Mouse (Mus musculus) embryo, embryonic 9.5 days (tissue): ENCODE measurements at regions not wholly inside any gene's neighbourhood (a gene's known extent, or its start where the extent isn't known, plus 50 kb on each side); places are given as distances from the start of the nearest gene placed in this dataset.
A peak's percentile ranks its signal among the peaks of the same experiment; 100 is the strongest.

ENCODE experiments used
- DNase-seq: peaks from one replicate; pipeline ENCODE4 v3.0.0-alpha.2; 2017; ENCODE audit errors: extremely low spot score

DNA sequence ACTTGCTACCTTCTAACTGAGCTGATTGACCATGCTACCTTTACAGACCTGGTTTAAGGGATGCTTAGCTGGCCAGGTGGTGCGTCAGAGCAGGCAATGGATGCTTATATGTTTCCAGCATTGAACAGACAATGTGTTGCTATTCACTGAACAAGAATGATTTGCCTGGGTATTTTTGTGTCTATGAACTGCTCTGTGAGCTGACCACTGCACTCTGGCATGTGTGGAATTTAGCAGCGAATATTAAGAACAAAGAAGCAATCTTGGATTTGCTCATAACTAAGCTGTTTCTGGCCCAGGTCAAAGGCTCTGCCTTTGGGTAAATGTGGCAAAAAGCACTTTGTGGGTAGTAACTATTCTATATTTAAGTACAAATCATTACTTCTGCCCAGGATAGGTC is 58.3 kb upstream of the Ccdc39 start:
- no peak for DNase-seq

DNA sequence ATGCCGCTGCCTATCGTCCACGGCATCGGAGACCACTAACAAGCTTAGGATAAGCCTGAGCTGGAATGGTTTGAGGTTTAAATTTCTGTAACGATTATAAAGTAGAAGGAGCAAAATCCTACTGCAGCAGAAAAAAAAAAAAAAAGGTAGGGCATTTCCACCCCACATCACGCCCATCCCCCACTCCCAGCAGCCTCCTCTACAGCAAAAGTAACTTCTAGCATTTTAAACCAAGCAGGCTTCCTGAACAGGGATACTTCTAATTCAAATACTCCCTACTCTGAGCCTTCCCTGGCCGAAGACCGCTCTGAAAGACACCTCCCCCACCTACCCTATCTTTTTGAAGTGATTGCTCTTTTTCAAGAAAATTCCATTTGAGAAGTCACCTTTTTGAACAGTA is 59.2 kb upstream of the Ccdc39 start:
- no peak for DNase-seq

DNA sequence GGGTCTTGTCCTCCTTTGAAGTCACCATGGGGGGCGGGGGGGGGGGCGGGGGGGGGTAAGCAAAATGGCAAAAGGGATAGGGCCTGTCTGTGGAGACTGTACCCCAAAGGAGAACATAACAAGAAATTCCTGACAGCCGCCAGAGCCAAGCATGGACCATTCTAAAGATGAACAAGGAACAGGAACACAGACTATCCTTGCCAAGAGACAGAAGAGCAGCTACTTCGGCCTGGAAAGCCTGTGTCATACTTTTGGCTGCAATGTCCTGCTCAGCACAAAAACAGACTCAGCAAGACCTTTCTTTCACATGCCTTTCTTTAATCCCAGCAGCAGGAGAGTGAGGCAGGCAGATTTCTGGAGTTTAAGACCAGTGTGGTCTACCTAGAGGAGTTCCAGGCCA is 59.7 kb upstream of the Ccdc39 start:
- DNase-seq, result no peak

DNA sequence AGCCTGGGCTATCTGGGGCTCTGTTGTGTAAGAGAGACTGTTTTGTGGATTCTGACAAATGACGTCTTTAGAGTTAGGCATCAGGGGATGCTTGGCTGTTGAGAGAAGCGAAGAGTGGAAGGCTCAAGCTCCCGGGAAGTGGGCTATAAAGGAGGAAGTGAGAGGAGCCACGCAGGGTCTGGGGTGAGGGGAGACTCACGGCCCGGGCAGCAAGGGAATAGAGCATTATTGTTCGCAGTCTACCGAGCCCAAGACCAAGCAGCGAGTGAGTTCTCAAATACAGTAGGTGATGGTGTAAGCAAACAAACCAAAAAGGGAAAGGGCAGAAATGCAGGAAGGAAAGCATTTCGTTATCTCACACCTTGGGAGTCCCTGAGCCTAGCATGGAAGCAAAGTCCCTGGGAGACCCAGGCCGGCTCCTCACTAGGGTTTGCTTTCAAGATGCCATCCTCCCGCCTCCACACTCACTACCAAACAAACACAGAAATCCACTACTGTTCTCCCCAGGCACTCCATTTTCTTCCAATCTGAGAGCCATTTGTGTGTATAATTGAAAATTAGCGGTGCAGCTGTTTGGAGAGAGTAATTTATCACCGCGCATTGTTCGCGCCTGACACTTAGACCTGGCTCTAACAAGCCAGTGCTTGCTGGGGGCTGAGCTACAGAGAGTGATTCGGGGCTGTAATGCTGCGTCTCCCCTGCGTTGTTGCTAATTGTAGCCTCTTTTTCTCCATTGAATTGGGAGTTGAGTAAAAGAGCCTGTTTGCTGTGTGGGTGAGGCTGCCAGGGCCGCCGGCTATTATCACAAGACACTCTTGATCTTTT is 61.0 kb upstream of the Ccdc39 start:
- DNase-seq, result peak; percentile 39

DNA sequence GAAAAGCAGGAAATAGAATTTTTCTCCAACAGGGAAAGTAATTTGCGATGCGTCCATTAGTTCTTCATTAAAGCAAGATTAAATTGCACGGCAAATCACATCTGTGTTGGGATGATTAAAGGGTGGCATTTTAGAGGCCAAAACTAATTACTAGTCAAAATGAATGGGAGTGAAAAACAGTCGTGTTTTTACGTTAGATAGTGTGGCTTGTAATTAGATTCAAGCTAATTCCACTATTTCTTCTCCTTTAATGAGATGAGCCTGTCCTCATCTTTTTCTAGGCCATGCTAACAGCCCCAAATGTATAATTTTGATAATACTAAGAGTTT is 61.5 kb upstream of the Ccdc39 start:
- no peak for DNase-seq

DNA sequence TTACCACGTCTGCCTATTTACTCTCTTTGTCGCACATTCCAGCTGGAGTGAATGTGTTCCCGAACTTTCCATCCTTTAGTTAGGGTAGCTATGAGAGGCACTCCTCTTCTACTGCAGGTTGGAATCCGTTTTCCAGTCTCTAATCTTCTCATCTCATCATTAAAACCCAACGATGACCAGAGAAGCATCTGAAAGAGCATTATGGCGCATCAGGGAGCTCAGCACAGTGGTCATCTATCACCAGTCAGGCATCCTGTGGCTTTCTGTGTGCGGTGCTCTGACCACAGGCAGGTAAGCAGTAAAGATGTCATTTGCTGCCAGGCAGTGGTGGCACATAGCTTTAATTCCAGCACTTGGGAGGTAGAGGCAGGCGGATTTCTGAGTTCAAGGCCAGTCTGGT is 63.0 kb upstream of the Ccdc39 start:
- DNase-seq, result no peak

DNA sequence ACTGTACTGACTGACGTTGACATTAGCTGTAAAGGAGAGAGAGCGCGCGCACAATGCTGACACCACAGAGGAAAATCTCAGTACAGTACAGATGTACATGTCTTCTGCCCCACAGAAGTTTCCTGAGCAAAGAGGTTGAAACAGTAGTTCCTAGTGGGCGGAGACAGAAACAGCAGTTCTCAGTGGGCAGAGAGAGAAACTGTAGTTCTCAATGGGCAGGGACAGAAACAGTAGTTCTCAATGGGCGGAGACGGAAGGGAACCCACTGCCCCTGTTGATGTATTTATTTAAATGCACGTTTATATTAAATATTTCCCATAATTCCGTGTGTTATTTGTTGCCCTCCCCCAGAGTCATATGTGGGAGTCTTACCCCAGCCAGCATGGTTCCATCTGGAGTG is 67.4 kb upstream of the Ccdc39 start:
- no peak for DNase-seq

DNA sequence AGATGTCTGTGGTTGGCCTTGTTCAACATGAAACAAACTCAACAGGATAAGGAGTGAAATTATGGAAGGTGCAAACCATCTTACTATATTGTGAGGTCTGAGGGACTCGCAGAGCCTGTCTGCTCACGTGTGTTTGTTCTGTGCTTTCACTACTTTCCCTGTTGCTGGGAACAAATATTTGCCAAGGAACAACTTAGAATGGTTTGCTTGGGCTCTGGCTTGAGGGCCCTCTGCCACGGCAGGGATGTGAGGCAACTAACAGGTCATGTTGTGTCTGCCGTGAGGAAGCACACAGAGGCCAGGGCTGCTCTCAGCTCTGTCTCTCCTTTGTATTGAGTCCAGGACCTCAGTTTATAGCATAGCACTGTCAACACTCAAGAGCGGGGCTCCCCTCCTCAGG is 69.4 kb upstream of the Ccdc39 start:
- no peak for DNase-seq

DNA sequence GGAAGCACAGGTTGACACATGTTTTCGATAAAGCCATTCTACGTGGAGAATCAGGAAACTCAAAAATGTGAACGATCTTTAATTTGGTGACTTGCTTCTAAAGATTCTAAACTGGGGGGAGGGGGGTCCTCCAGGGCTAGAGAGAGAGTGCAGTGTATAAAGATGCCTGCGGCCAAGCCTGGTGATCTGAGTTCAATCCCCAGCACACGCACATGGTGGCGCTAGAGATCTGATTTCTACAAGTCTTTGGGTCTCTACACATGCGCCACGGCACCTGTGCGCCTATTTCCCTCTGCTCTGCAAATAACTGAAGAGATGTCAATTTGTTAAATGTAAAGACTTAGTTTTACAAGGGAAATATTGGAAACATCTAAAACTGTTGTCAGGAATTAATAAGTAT is 70.3 kb upstream of the Ccdc39 start:
- no peak for DNase-seq

DNA sequence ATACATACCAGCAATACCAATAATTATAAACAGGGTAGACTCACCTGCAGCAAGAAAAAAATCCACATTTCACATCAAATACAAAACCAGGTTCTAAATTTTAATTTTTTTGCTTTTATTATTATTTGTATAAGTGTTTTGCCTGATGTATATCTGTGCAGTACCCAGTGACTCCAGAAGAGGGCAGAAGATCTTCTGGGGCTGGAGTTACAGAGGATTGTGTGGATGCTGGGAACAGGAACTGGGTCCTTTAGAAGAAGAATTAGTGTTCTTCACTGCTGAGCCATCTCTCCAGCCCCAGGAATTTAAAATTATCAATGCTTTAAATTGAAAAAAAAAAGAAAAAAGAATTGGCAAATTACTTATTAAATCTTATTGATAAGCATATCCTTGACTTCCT is 71.7 kb upstream of the Ccdc39 start:
- DNase-seq, result no peak

DNA sequence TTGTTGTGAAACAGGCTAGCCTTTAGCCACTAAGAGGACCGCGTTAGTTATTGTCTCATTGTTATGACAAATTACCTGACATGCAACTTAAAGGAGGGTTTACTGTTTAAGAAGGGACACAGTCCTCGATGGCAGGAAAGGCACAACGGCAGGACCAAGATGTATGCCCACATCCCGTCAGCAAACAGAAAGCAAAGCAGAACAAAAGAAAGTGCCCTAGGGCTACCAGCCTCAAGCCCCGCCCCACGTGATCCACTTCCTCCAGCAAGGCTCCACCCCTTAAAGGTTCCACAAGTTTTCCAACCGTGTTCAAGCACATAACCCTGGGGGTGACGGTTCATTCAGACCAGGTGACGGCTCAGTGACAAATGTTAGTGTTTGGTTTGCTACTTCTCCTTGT is 72.2 kb upstream of the Ccdc39 start:
- DNase-seq, result no peak

DNA sequence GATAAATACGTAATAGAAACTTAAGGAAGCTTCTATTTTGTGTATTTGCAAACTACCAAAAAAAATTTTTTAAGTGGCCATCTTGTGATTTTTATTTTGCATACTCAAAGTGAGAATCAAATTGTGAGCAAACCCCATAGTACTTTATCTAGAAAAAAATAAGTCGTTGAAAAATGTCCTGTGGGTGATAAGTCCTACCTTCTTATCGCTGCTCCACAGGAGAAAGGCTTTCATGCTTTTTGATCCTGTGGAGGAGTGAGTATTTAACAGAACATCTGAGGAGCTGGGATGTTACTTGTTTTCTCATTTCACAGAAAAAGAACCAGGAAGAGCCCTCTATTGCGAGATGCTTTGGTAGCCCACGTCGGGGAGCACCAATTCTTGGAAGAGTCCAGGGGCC is 72.7 kb upstream of the Ccdc39 start:
- no peak for DNase-seq

DNA sequence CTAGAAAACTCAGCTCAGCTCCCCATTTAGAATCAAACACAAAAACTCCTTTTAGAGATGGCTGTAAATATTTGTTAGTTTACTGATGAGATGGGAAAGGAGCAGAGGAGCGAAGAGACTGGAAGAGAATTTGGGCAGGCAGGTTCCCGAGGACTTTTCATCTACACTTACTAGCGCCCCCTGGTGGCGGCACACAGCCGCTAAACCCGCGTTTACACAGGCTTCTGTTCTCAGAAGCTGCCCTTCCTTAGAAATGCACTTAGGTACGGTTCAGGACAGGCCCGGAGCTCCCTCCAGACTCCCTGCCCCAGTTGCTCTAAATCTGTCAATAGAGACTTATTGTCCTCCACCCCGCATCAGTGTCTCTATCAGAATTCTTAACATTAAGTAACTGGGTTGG is 74.7 kb upstream of the Ccdc39 start:
- peak; percentile 72 for DNase-seq

DNA sequence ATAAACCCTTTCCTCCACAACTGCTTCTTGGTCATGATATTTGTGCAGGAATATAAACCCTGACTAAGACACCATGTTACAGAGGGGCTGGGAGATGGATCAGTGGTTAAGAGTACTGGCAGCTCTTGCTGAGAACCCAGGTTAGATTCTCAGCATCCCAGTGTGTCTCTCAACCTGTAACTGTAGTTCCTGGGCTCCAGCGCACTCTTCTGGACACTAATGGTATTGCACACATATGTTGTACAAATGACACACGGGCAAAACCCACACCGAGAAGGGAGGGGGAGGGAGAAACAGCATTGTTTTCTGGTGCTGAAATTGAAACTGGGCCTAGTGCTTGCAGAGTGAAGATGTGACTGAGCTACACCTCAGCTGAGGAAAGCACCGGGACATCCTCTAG is 81.0 kb upstream of the Ccdc39 start:
- DNase-seq, result no peak

DNA sequence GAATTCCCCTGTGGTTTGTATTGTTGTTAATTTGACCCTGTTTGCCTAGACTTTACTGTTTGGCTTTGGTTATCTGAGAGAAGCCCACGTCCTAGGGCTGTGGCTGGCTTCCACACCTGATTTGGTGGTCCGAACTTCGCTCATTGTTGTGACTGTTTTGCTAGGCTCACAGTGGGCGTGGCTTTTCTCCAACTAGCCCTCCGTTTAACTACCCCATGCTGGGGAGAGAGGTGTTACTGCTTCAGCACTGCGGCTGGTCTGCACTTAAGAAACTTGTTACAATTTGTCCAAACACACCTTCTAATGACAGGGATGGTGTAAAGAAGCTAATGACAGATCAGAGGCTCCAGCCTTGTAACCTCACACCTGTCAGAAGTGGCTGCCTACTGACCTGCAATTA is 64.7 kb upstream of the Fxr1 start:
- DNase-seq, result peak; percentile 13

DNA sequence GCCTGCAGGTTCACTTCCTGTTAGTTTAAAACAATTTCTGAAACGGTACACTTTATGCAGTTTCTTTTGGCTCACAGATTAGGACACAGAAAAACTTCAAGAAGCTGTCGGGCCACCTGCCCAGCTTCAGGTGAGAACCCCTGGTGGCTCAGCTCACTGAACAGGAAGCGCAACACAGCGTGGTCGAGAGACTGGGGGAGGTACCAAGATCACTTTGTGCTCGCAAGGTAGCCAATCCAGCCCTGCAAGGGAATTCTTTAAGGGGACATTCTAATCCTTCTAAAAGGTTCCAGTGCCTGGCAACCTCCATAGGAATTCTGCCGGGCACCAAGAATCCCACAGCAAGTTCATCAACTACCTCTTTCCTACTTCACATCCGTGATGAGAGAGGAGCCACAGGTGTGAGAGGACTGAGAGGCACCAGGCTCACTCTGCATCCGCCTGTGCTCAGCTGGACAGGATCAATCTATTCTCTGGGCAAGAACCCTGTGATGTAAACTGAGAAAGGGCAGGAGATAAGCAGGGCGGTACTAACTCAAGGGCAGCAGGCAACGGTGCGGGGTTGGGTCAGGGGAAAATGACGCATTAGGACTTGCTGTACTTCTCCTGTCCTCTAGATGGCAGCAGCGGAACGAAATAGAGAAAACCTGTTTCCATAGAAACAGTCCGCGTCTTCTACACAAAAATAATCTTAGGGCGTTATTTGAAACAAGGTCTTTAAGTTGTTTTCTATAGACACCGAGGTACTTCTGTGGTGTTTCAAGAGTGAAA is 63.7 kb upstream of the Fxr1 start:
- peak; percentile 78 for DNase-seq

DNA sequence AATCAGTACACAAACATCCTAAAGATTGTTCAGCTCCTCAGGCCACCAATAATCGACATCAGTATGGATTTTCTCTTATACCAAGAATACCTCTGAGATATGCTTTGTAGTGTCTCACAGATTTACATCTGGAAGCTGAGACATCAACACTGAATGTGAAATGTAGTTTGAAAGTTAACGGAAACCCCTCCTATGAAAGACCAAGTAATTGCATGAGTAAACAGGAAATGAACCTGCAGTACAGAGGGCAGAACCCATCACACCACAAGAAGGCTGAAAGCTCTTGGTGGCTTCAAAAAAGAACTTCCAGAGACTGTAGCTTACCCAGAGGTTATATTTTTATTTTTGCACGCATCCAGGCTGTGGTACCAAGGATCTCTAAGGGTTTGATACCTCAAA is 63.1 kb upstream of the Fxr1 start:
- no peak for DNase-seq

DNA sequence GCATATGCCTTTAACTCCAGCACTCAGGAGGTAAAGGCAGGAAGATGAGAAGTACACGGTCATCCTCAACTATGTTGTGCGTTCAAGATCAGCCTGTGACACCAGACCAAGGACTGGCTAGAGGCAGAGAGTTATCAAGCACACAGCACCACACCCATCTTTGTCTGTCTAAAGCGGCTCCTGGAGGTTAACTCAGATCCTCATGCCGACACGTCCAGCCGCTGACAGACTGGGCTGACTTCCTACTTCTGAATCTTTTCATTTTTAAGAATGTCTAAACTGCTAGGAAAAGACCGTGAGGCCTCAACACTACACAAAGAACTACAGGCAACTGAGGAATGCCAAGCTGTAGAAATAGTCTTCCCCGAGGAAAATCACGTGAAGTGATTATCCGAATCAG is 62.1 kb upstream of the Fxr1 start:
- DNase-seq, result no peak

DNA sequence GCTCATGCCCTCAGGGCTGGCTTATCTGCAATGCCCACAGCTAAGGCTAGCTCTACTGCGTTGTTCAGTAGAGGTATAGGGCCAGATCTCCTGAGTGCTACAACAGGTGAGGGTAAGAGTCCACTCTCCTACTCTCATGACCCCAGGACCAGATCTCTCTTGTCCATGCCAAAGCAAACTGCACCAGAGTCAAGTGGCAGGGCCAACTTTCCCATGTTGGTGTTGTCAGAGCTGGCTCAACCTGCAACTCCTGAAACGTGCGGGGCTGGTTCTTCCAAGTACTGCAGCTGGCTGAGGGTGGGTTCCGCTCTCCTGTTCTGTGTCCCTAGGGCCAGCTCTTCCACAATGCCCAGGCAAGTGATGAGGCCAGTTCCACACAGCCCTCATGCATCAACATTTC is 61.5 kb upstream of the Fxr1 start:
- no peak for DNase-seq

DNA sequence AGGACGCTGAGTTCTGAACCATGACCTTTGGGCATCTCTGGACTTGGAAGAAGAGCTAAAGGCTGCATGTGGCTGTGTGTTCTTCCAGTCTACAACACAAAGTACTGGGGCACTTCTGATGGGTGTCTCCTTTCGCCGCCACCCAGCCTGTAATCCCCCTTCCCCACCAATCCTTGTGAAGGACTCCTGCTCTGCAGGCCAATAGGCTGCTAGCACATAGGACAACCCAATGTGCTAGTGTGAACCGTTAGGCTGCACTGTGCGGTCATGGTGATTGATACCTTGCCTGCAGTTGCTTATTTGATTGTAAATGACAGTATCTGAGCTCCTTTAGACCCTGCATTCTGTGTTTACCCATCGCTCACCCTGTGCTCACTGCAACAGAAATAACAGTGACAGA is 59.5 kb upstream of the Fxr1 start:
- DNase-seq, result no peak

DNA sequence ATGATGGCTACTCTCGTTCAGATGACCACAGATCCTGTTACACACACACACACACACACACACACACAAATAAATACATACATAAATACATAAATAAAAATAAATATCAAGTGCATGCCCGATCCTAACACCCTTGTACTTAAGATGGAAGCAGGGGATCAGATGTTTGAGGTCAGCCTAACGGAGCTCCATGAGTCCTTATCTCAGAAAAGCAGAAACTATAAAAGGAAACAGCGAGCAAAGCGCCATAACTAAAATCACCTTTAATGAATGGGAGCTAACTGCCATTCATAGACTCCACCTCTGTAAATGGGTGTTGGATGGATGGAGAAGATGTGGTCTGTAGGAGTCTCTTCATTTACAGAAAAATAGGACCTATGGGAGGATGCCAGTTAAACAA is 56.8 kb upstream of the Fxr1 start:
- DNase-seq, result no peak

DNA sequence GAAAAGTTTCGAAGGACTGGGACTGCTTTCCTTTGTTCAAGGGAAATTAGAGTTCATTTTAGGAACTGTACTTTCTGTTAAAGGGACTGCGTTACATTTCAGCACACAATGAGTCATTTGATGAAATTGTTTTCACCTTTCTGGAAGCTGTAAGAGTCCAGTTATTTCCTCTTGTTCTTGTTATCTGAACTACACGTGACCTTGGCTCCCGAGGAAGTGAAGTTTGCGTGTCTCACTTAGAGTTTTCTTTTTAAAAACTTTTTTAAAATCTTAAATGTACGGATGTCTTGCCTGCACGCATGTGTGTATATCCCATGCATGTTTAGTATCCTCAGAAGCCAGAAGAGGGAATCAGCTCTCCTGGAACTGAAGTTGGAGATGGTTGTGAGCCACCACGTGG is 52.6 kb upstream of the Fxr1 start:
- DNase-seq, result no peak
